12 mouse cellular contexts compared by ENCODE assay signal in the genomic region with DNA sequence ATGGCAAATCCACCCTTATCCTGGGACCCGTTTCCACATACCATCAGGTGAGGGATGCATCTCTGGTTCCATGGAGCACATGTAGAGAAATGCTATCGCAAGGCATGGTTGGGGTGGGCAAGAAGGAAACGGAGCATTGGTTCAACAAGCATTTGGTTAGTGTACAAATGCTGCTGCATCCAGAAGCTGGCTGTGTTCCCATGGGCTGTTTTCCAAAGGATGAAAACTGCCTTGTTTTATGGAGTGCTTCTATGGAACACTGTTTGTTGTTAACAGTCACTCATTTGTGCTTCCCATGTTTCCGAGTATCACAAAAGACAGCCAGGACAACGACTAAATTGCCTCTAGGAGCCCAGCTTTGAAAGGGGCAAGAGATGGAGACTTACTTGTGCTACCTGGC.
"Had no signal": no experiment of that assay in that cellular context is flagged by ENCODE, and none has a peak within 500 bp of the region (broad histone marks: within the 10 kb centered on the region; RNA-seq: fewer than 3 reads in every experiment).

No protein-coding gene starts in this region.

- H3K9ac ChIP-seq: limb, embryonic 15.5 days; liver, embryonic 12.5 days; lung, embryonic 15.5 days; stomach, embryonic 15.5 days had no signal

- H3K27ac ChIP-seq: kidney, postnatal 0 days; limb, embryonic 15.5 days; liver, embryonic 12.5 days; lung, embryonic 15.5 days; midbrain, embryonic 10.5 days; stomach, embryonic 15.5 days had no signal

- H3K4me2 ChIP-seq: limb, embryonic 15.5 days; liver, embryonic 12.5 days; lung, embryonic 15.5 days; stomach, embryonic 15.5 days had no signal

- DNase-seq: kidney, adult 2 months; midbrain, embryonic 14.5 days; right cerebral cortex, postnatal 14 days; thymus, adult 2 months; thymus, postnatal 25 days had no signal

- H3K36me3 ChIP-seq: limb, embryonic 15.5 days; lung, embryonic 15.5 days; midbrain, embryonic 10.5 days; stomach, embryonic 15.5 days had no signal

- H3K27me3 ChIP-seq: limb, embryonic 15.5 days; liver, embryonic 12.5 days; lung, embryonic 15.5 days; stomach, embryonic 15.5 days had no signal

- H3K4me1 ChIP-seq: limb, embryonic 15.5 days; liver, embryonic 12.5 days; midbrain, embryonic 10.5 days; stomach, embryonic 15.5 days had no signal

- ATAC-seq: intestine, embryonic 16.5 days; liver, embryonic 12.5 days had no signal

- H3K9me3 ChIP-seq: limb, embryonic 15.5 days; lung, embryonic 15.5 days; stomach, embryonic 15.5 days had no signal

- H3K4me3 ChIP-seq: limb, embryonic 15.5 days; liver, embryonic 12.5 days; lung, embryonic 15.5 days; midbrain, embryonic 10.5 days; stomach, embryonic 15.5 days had no signal
